Mouse (Mus musculus) kidney, postnatal 0 days (tissue): ENCODE measurements at regions not wholly inside any gene's neighbourhood (a gene's known extent, or its start where the extent isn't known, plus 50 kb on each side); places are given as distances from the start of the nearest gene placed in this dataset.

ENCODE experiments used
- ATAC-seq: fragments of 200-750 bp; cut with Nextera tagmentation; replicated peaks from 2 replicates; pipeline ENCODE4 v1.8.0; 2017; ENCODE audit warnings: low read depth, moderate number of reproducible peaks, moderate TSS enrichment, moderate library complexity; ENCODE audit not compliant: low FRiP score
- DNase-seq: peaks from one replicate; pipeline ENCODE4 v3.0.0-alpha.2; 2016; ENCODE audit warnings: low spot score
- H3K27ac ChIP-seq: fragments of 300-500 bp; sonication (generic); 2 replicates; pipeline ENCODE4 v1.5.1; 2014; ENCODE audit warnings: mild to moderate bottlenecking
- H3K27me3 ChIP-seq: fragments of 300-500 bp; sonication (generic); 2 replicates; pipeline ENCODE4 v1.6.1; 2014; ENCODE audit warnings: low read length, mixed read lengths; ENCODE audit not compliant: insufficient read depth
- H3K36me3 ChIP-seq: fragments of 300-500 bp; sonication (generic); 2 replicates; pipeline ENCODE4 v1.6.1; 2014; ENCODE audit warnings: low read length, mixed read lengths; ENCODE audit not compliant: insufficient read depth
- H3K4me1 ChIP-seq: fragments of 300-500 bp; sonication (generic); replicated peaks from 2 replicates; pipeline ENCODE4 v1.6.1; 2014; ENCODE audit warnings: antibody characterized with exemption, low read length, mixed read lengths; ENCODE audit not compliant: insufficient read depth
- H3K4me2 ChIP-seq: fragments of 300-500 bp; sonication (generic); 2 replicates; pipeline ENCODE4 v1.6.1; 2014; ENCODE audit warnings: mild to moderate bottlenecking, low read length, moderate library complexity, mixed read lengths
- H3K4me3 ChIP-seq: fragments of 300-500 bp; sonication (generic); replicated peaks from 2 replicates; pipeline ENCODE4 v1.5.1; 2014; ENCODE audit warnings: low read depth, low read length
- H3K9ac ChIP-seq: fragments of 300-500 bp; sonication (generic); 2 replicates; pipeline ENCODE4 v1.6.1; 2014; ENCODE audit warnings: low read depth, low read length
- H3K9me3 ChIP-seq: fragments of 300-500 bp; sonication (generic); replicated peaks from 2 replicates; pipeline ENCODE4 v1.6.1; 2016; ENCODE audit warnings: low read length, inconsistent platforms, mixed read lengths
- CTCF ChIP-seq: IDR thresholded peaks from 2 replicates; pipeline ENCODE4 v1.5.1; 2016; ENCODE audit warnings: antibody characterized with exemption, low read depth, mild to moderate bottlenecking, moderate library complexity
- WGBS: fragments of 180-500 bp; shearing (Covaris S2); extraction: QIAGEN DNeasy Blood & Tissue Kit; methylation state at CpG from one replicate; pipeline ENCODE4 v1.1.7; 2014; 5-methylcytosine and 5-hydroxymethylcytosine counted together

DNA sequence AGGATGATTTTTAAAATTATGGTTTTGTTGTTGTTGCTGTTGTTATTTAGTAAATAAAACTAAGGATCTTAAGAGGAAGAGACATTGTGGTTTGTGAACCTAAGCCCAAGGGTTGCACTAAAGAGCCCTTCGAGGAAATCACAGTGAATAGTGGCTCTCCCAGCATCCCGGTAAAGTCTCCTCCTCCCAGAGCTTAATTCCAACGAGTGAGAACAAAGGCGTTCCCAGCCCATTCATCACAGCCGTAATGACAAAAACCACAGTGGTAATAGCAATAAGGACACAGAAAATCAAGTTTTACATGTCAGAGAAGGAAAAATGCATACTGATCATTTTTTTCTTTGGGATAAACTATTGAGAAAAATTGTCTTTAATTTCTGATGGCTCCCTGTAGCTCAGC lies 56.3 kb upstream of the Cd180 start:
- peak; percentile 14 for DNase-seq

DNA sequence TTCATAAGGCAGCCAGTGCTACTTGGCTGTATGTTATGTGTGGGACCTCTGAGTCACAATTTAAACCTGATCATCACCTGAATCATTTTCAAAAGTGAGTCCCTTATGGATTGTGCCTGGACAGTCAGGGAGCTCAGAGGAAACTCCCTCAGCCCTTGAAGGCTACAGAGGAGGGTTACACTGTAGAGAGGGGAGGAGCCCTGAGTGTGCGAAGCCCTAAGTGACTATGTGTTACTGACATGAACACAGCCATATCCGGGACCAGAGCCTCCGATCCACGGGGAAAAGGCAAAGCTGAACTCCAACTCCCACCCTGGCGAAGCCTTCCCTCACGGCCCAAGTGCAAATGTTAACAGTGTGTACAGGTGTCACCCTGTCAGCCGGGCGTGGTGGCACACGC lies 53.7 kb upstream of the Cd180 start:
- no peak overlapping the region for H3K4me3 ChIP-seq
- no peaks in the 10 kb centered on the region for H3K9me3 ChIP-seq
- 80% methylated on average over 9 of the region's 9 CpGs for WGBS
- DNase-seq (no peak), ATAC-seq (no peak)
- H3K36me3 ChIP-seq = no peaks in the 10 kb centered on the region
- H3K4me2 ChIP-seq = no peak overlapping the region
- H3K4me1 ChIP-seq = no peaks in the 10 kb centered on the region
- H3K27ac ChIP-seq = no peak overlapping the region
- H3K27me3 ChIP-seq = no peaks in the 10 kb centered on the region
- no peak for TF ChIP-seq CTCF
- no peak overlapping the region for H3K9ac ChIP-seq

More for the DNA sequence above, 56.3 kb upstream of the Cd180 start:
- Histone ChIP-seq H3K9me3 (no peaks in the 10 kb centered on the region), H3K36me3 (no peaks in the 10 kb centered on the region), H3K27me3 (no peaks in the 10 kb centered on the region), H3K9ac (no peak overlapping the region), H3K4me1 (no peaks in the 10 kb centered on the region), H3K4me3 (no peak overlapping the region), H3K27ac (no peak overlapping the region), H3K4me2 (no peak overlapping the region)
- ATAC-seq = no peak
- 26% methylated on average over 5 of the region's 5 CpGs for WGBS
- no peak for TF ChIP-seq CTCF

DNA sequence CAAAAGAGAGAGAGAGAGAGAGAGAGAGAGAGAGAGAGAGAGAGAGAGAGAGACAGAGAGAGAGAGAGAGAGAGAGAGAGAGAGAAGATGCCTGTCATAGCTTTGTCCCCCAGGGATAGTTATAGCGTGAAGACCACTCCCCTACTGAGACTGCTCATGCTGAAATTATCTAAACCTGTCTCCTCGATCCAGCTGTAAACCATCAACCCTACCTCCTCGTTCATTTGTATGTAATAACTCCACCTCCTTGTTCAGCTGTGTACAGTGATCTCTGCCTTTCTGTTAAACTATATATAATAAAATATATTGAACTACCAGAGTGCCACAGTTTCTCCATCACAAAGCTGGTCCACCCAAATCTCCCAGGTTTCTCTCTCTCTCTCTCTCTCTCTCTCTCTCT lies 53.2 kb upstream of the Cd180 start:
- no peak overlapping the region for H3K9ac ChIP-seq
- no peaks in the 10 kb centered on the region for H3K27me3 ChIP-seq
- H3K4me1 ChIP-seq = no peaks in the 10 kb centered on the region
- WGBS = 33% methylated on average over 3 of the region's 3 CpGs
- no peak for TF ChIP-seq CTCF
- H3K9me3 ChIP-seq = no peaks in the 10 kb centered on the region
- no peak overlapping the region for H3K4me2 ChIP-seq
- ATAC-seq (no peak), DNase-seq (peak; percentile 24)
- H3K4me3 ChIP-seq = no peak overlapping the region
- H3K27ac ChIP-seq = no peak overlapping the region
- no peaks in the 10 kb centered on the region for H3K36me3 ChIP-seq
